Mouse (Mus musculus): ENCODE data around the gene Ankdd1b. TPM values are rescaled to one million over a fixed set of nuclear protein-coding genes. Genes with fewer than 3 reads are reported as not detected.

Gene Ankdd1b
- polyA plus RNA-seq, 1 experiment from 2014 or later, result not detected

- Histone ChIP-seq H3K36me3 (ENCODE audit: insufficient read depth, low read length) (peaks cover 31% of the 10 kb centered on the region), H3K4me3 (ENCODE audit: low read length) (peak overlapping the region; percentile 81), H3K9me3 (ENCODE audit: low read length) (no peaks in the 10 kb centered on the region), H3K27ac (ENCODE audit: low read length) (no peak overlapping the region), H3K4me2 (replicated peaks; ENCODE audit: low read depth, low read length) (peak overlapping the region; percentile 84), H3K9ac (replicated peaks; ENCODE audit: low read length) (peak overlapping the region; percentile 80), H3K4me1 (ENCODE audit: insufficient read depth, low read length) (peaks cover 10% of the 10 kb centered on the region), H3K27me3 (ENCODE audit: insufficient read depth, low read length) (no peaks in the 10 kb centered on the region)
- 20% methylated on average over 2 of the region's 2 CpGs for WGBS
- no peak for ATAC-seq (ENCODE audit: low FRiP score, low TSS enrichment)
Measured at GRCm38 (mm10) chr13:96389301-96389700, 81.7 kb downstream of the Ankdd1b start.

DNA sequence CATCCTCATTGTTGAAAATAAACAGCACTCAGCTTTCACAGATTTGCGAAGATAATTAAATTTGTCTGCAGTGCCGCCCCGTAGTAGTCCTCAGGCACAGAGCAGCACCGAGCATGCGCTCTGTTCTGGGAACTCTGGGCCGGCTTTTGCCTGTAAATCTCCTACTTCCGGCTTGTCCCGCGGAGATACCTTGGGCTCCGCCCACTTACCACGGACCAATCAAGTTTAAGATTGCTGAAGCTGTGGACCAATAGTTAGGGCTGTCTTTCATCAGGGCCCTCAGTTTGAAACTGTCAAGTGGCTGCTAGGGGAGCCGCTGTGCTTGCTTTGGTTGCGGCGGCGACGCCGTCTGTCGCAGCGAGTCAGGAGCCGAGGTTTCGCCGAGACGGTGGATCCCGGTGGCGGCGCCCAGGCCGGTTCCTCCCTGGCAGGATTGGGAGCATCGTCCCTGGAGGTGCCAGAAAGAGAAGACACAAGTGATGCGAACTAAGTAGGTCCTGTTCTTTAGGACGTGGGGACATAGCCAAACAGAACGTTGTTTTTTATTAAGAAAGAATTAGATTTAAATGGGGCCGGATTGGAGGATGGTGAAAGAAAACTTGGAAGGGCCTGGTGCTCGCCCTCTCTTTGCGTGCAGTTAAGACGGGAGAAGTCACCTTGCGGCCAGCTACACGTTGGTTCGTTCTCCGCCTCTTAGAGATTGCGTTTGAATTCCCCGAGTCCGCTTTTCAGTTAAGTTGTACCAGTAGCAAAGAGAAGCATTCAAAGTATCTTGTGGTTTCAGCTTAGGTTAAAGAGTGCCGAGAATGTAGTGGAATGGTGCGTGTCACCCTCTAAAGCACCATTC, 82.7 kb downstream of the Ankdd1b start, which contains the start of gene Poc5:
TSS of gene Poc5 (plus strand) at position 253 of the 847 bp plus-strand sequence.
- WGBS, result under 1% methylated on average over 44 of the region's 44 CpGs
- ATAC-seq (ENCODE audit: low FRiP score, low TSS enrichment), result peak; percentile 100
- H3K27ac ChIP-seq (ENCODE audit: low read length), result peak within 1 kb of the TSS; percentile 66; the same call in 1 of the 2 replicates
- H3K27me3 ChIP-seq (ENCODE audit: insufficient read depth, low read length), result no peaks in the 10 kb centered on the region
- peak within 1 kb of the TSS; percentile 80 for H3K9ac ChIP-seq (replicated peaks; ENCODE audit: low read length)
- peak within 1 kb of the TSS; percentile 84 for H3K4me2 ChIP-seq (replicated peaks; ENCODE audit: low read depth, low read length)
- peaks cover 21% of the 10 kb centered on the region for H3K36me3 ChIP-seq (ENCODE audit: insufficient read depth, low read length)
- H3K9me3 ChIP-seq (ENCODE audit: low read length), result no peaks in the 10 kb centered on the region
- H3K4me1 ChIP-seq (ENCODE audit: insufficient read depth, low read length), result peaks cover 10% of the 10 kb centered on the region
- H3K4me3 ChIP-seq (ENCODE audit: low read length), result peak within 1 kb of the TSS; percentile 81

GRCm38 (mm10) chr13:96377883-96378282, 93.1 kb downstream of the Ankdd1b start:
- Histone ChIP-seq H3K27ac (ENCODE audit: low read length) (no peak overlapping the region), H3K4me1 (ENCODE audit: insufficient read depth, low read length) (no peaks in the 10 kb centered on the region), H3K36me3 (ENCODE audit: insufficient read depth, low read length) (no peaks in the 10 kb centered on the region), H3K9ac (replicated peaks; ENCODE audit: low read length) (no peak overlapping the region), H3K4me2 (replicated peaks; ENCODE audit: low read depth, low read length) (no peak overlapping the region), H3K27me3 (ENCODE audit: insufficient read depth, low read length) (no peaks in the 10 kb centered on the region), H3K9me3 (ENCODE audit: low read length) (no peaks in the 10 kb centered on the region), H3K4me3 (ENCODE audit: low read length) (no peak overlapping the region)
- no peak for ATAC-seq (ENCODE audit: low FRiP score, low TSS enrichment)
- WGBS, result 25% methylated on average over 4 of the region's 4 CpGs

GRCm38 (mm10) chr13:96376871-96377270, 94.1 kb downstream of the Ankdd1b start:
- Histone ChIP-seq H3K36me3 (ENCODE audit: insufficient read depth, low read length) (no peaks in the 10 kb centered on the region), H3K4me2 (replicated peaks; ENCODE audit: low read depth, low read length) (no peak overlapping the region), H3K4me3 (ENCODE audit: low read length) (no peak overlapping the region), H3K9me3 (ENCODE audit: low read length) (no peaks in the 10 kb centered on the region), H3K4me1 (ENCODE audit: insufficient read depth, low read length) (no peaks in the 10 kb centered on the region), H3K9ac (replicated peaks; ENCODE audit: low read length) (no peak overlapping the region), H3K27ac (ENCODE audit: low read length) (no peak overlapping the region), H3K27me3 (ENCODE audit: insufficient read depth, low read length) (no peaks in the 10 kb centered on the region)
- 90% methylated on average over 18 of the region's 18 CpGs for WGBS
- ATAC-seq (ENCODE audit: low FRiP score, low TSS enrichment), result no peak

GRCm38 (mm10) chr13:96375519-96375918, 95.5 kb downstream of the Ankdd1b start:
- Histone ChIP-seq H3K9me3 (ENCODE audit: low read length) (no peaks in the 10 kb centered on the region), H3K27ac (ENCODE audit: low read length) (no peak overlapping the region), H3K36me3 (ENCODE audit: insufficient read depth, low read length) (no peaks in the 10 kb centered on the region), H3K4me1 (ENCODE audit: insufficient read depth, low read length) (no peaks in the 10 kb centered on the region), H3K27me3 (ENCODE audit: insufficient read depth, low read length) (no peaks in the 10 kb centered on the region), H3K4me2 (replicated peaks; ENCODE audit: low read depth, low read length) (no peak overlapping the region), H3K4me3 (ENCODE audit: low read length) (no peak overlapping the region), H3K9ac (replicated peaks; ENCODE audit: low read length) (no peak overlapping the region)
- 3% methylated on average over 2 of the region's 2 CpGs for WGBS
- no peak for ATAC-seq (ENCODE audit: low FRiP score, low TSS enrichment)

Other genes with a start within 250 kb of the Ankdd1b start
- 14.5 and 14.8 TPM in 2 replicates for gene Poc5, start 82.9 kb downstream of the Ankdd1b start, polyA plus RNA-seq (2015; fragmentation: Nextera tagmentation; extraction: Ambion mirVana)
- gene Gm17622, start 19.5 kb upstream of the Ankdd1b start, polyA plus RNA-seq (2015; fragmentation: Nextera tagmentation; extraction: Ambion mirVana), result not detected in 2 replicates
- 9.2 and 10.7 TPM in 2 replicates for gene Polk, start 71.4 kb upstream of the Ankdd1b start, polyA plus RNA-seq (2015; fragmentation: Nextera tagmentation; extraction: Ambion mirVana)
- gene Col4a3bp, start 71.4 kb upstream of the Ankdd1b start, polyA plus RNA-seq (2015; fragmentation: Nextera tagmentation; extraction: Ambion mirVana), result 8.0 and 9.3 TPM in 2 replicates
- gene Hmgcr, start 199.7 kb upstream of the Ankdd1b start, polyA plus RNA-seq (2015; fragmentation: Nextera tagmentation; extraction: Ambion mirVana), result 57.1 and 65.6 TPM in 2 replicates